Mouse (Mus musculus) liver, adult 2 months (tissue): Measurements from ENCODE around the gene Slc37a4.

ENCODE experiments used
- CTCF ChIP-seq: fragments of 200-500 bp; IDR thresholded peaks from 2 replicates; pipeline ENCODE4 v1.5.1; 2011; ENCODE audit warnings: low read depth, low read length, control low read depth
- POLR2A ChIP-seq: fragments of 200-500 bp; IDR thresholded peaks from 2 replicates; pipeline ENCODE4 v1.6.1; 2011; ENCODE audit warnings: low read length, control low read depth; ENCODE audit not compliant: insufficient read depth; ENCODE audit errors: extremely low read depth

DNA sequence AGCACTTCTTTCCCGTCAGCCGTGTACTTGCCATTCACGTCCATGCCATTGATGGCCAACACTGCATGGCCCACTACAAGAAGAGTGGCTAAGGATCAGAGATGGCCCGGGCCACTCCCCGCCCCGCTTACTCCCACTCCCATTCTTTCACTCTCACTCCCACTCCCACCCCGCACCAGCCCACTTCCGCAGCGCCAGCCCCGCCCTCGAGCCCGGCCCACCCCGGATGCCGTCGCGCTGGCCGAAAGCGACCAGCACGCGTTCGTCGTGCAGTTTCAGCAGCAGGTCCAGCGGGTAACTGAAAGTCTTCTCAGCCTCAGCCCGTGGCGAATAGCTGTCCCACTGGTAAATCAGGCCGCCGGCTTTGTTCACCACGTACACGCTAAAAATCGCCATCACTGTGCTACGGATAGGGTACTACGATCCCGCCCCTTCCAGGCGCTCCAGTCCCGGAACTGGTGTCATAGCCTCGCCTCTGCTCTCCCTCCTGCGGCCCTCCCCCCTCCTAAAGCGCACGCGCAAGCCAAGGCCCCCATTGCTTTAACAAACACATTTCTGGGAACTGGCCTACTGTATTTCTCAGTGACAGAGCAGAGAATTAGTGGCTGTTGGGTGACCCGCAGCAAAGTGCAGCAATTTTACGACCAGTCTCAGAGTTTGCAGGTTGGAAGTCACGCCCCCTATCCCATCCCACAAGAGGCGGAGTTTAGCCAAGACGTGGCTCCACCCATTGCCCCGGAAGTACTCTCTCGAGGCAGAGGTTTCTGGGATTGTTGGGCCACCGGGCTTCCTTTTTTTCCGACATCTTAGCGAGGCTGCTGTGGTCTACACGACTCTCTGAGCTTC lies 10.5 kb downstream of the Slc37a4 start, which contains the start of the genes Rps25 and Trappc4:
- TF ChIP-seq CTCF, result no peak
- 0 out of 2 replicates have a peak, but pooled peaks have one; percentile 61 for TF ChIP-seq POLR2A
